Mouse (Mus musculus): ENCODE measurements around the gene Cbx7.

The Cbx7 gene

GRCm38 (mm10) chr15:79892213-79892541 lies 78.7 kb downstream of the Cbx7 start:
- DNase-seq = peak; percentile 74 to 88

- DNase-seq = peak; percentile 72 to 74
Observed at GRCm38 (mm10) chr15:79891436-79892212, 79.3 kb downstream of the Cbx7 start, which contains the start of gene Apobec3. TSS of gene Apobec3 (plus strand) at chr15:79891659.

DNA sequence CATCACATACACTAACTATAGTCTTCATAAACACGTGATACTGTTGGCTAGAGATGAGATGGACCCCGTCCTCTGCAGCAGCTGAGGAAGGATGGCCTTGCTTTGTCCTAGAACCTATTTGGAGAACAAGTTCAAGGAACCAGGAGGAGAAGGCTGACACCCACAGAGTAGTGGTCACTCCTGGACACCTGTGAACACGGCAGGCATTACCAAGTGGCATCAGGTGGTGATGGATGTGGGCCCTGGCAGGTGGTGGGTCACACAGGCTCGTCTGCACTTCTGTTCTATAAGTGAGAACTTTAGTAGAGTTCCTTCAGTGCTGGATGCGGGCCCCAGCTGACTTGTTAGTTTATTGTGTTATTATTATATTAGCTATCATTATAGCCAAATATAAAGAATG lies 86.1 kb downstream of the Cbx7 start:
- DNase-seq = no peak

- DNase-seq = peak; percentile 92 to 93
Observed at GRCm38 (mm10) chr15:79883352-79883822, 87.5 kb downstream of the Cbx7 start.

GRCm38 (mm10) chr15:79882623-79883267 lies 88.2 kb downstream of the Cbx7 start:
- peak in 1 of 2 experiments; percentile 38 for DNase-seq

DNA sequence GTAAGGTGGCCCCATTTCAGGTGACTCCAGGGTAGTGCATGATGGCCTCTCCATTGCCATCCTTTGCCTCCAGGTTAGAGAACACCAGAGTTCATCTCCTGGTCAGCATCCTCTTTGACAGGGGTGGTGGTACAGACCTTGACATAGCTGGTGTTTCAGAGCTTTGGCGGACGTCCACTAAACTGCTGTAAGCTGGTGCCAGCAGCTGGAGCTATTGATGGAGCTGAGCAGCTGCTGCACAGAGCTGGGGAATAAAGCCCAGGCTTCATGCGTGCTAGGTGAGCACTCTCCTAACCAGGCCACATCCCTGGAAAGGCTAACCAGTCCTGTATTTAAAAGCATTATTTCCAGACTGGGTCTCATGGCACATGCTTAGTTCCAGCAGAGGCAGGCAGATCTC lies 90.4 kb downstream of the Cbx7 start:
- DNase-seq = no peak

GRCm38 (mm10) chr15:79879319-79879718 lies 91.6 kb downstream of the Cbx7 start:
- DNase-seq = peak; percentile 84 to 90

- DNase-seq = peak; percentile 30 to 71
Observed at GRCm38 (mm10) chr15:79878725-79879136, 92.2 kb downstream of the Cbx7 start.

DNA sequence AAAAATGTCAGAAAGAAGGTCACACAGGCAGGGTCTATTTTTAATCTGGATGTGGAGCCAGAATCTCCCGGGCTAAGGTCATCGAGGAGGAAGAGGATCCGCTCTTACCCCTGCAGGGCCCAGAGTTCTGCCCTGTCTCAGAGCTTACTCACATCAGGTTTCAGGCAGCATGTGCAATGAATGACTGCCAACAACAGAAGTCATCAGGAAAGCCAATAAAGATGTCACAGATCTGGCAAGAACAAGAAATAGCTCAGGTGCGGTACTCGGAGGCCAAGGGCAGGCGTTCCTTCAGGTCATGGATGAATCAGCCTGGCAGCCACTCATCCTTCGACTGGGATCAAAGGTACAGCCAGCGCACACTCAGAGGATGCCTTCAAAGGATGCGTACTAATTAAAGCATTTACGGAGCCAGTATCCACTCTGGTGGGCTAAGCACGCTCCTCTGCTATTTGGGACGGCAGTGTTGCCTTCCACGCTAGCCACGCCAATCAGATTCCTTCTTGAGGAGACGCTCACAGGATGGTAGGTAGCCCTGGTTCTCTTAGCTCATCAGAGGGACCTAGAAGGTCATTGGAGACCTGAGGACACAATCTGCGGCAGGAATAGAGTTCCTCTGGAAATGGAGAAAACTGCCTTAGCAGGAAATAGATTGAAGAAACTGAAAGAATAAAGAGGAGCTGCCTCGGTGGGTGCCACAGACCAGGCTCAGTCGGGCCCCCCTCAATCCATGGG lies 95.5 kb downstream of the Cbx7 start:
- no peak for DNase-seq

- no peak for DNase-seq
Observed at GRCm38 (mm10) chr15:79873995-79874394, 96.9 kb downstream of the Cbx7 start.

DNA sequence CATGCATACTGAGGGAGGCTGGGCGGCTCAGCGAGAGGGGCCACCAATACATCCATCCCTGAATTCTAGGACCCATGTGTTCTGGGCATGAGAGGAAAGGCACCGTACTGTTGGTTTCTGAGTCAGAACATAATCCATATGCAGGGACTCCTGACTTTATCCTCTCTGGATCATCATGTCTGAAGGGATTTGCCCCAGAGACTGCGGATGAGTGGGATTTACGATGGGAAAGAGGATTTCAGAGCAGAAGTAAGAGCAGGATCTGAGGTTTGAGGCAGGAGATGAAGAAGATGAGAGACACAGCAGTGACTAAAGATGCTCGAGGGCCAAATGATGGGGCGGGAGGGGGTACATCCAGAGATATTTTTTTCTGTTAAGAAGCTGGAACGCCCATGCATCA lies 97.4 kb downstream of the Cbx7 start:
- no peak for DNase-seq

- DNase-seq = no peak
Observed at GRCm38 (mm10) chr15:79867260-79868002, 103.5 kb downstream of the Cbx7 start.

Data from kidney, postnatal 25 days (tissue).